8 mouse cellular contexts compared by ENCODE assay signal in the genomic region with DNA sequence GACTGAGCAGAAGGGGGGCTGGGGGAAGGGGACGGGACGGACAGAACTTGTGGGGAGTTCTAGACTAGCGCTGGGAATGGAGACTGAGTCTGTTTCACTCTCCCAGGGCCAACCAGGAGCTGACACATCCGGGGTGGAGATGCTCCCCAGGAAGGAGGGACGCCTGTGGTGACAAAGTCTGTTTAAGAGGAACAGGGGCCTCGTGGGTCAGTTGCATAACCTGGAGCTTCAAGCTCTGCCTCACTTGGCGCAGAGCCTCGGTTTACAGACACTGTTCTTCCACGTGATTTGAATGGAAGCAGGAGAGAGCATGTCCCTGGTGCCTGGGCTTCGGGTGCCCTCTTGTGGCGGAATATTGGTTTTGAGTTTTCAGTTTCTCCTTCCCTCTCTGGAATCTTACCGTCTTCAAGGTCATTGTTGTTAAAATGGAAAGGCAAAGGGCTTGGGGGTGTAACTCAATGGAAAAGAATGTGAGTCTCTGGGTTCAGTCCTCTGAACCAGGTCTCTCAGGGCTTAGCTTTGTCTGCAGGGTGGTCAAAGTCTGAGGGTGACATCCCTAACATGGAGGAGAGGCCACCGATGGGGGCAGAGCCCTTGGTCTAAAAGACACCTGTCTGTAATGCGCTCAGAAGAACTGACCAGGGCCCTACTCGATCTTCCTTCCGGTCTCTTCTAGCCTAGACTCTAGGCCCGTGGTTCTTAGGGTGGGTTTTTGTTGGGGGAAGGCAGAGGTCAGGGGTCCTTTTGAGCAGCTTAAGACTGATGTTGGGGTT. TPM values are rescaled to one million over a fixed set of nuclear protein-coding genes. Genes with fewer than 3 reads are reported as not detected.
DNase-seq lines count a peak whose midpoint lies in the region; ATAC-seq and TF ChIP-seq lines count a peak whose summit lies in the region.

No protein-coding gene starts in this region.

- intact Hi-C loops in gastrocnemius, adult 2 months (cut with DNase I): loop anchor here (1.0 to 10.0 kb wide), 3 partner anchors 52 to 224 kb away; a partner anchor contains a TSS
- intact Hi-C loops in left cerebral cortex, adult 2 months (cut with DNase I): loop anchor here (1.0 to 5.0 kb wide), 5 partner anchors 52 to 224 kb away; a partner anchor contains a TSS

- H3K4me3 ChIP-seq in gastrocnemius, adult 2 months: peak overlapping the region; percentile 63
- no peak overlapping the region for H3K4me3 ChIP-seq in hindbrain, postnatal 0 days (ENCODE audit: low read length)
- H3K4me3 ChIP-seq in left cerebral cortex, adult 2 months: peak overlapping the region; percentile 32; the same call in 1 of the 2 replicates

- H3K4me1 ChIP-seq in hindbrain, postnatal 0 days (ENCODE audit: insufficient read depth, low read length): no peaks in the 10 kb centered on the region

- WGBS in hindbrain, postnatal 0 days: 20% methylated on average over 17 of the region's 17 CpGs

- ATAC-seq in hindbrain, postnatal 0 days: peak; percentile 91
- ATAC-seq in megakaryocyte, adult 5-6 weeks (ENCODE audit: poor library complexity, severe bottlenecking): peak; percentile 95

- H3K27ac ChIP-seq in gastrocnemius, adult 2 months: peak overlapping the region; percentile 79
- H3K27ac ChIP-seq in hindbrain, postnatal 0 days: no peak overlapping the region
- H3K27ac ChIP-seq in left cerebral cortex, adult 2 months: peak overlapping the region; percentile 61

- DNase-seq in WW6 (ENCODE audit: low read depth, low spot score): peak; percentile 83
- peak; percentile 74 to 92 for DNase-seq in cerebellum, postnatal 4 days (ENCODE audit: low spot score in 2 of 2)
- peak; percentile 96 for DNase-seq in gastrocnemius, adult 2 months
- DNase-seq in hindbrain, postnatal 0 days (ENCODE audit: low spot score): peak; percentile 95
- peak; percentile 89 to 92 for DNase-seq in left cerebral cortex, adult 2 months (ENCODE audit: extremely low spot score in 1 of 2, low spot score in 2 of 2)
- peak; percentile 96 to 97 for DNase-seq in right cerebral cortex, adult 2 months (ENCODE audit: low spot score in 2 of 2)
- DNase-seq in urinary bladder, postnatal 14 days (ENCODE audit: low spot score): peak; percentile 95

- peak; percentile 91 for TF ChIP-seq CTCF in gastrocnemius, adult 2 months (IDR thresholded peaks at IDR 0.05)
- peak; percentile 97 for TF ChIP-seq CTCF in hindbrain, postnatal 0 days (IDR thresholded peaks at IDR 0.05; ENCODE audit: low read depth)
- TF ChIP-seq CTCF in left cerebral cortex, adult 2 months (IDR thresholded peaks at IDR 0.05): peak; percentile 90

- H3K36me3 ChIP-seq in hindbrain, postnatal 0 days (ENCODE audit: insufficient read depth, low read length): no peaks in the 10 kb centered on the region

- H3K9ac ChIP-seq in hindbrain, postnatal 0 days (replicated peaks; ENCODE audit: low read length): no peak overlapping the region

- H3K27me3 ChIP-seq in hindbrain, postnatal 0 days (ENCODE audit: insufficient read depth, low read length): no peaks in the 10 kb centered on the region

- no peaks in the 10 kb centered on the region for H3K9me3 ChIP-seq in hindbrain, postnatal 0 days (ENCODE audit: low read length)

- peak overlapping the region; percentile 46 for H3K4me2 ChIP-seq in hindbrain, postnatal 0 days (ENCODE audit: low read depth, low read length)

RNA-seq across cellular contexts. Expression of a gene that starts 14.2 kb away (rescaled TPM):
- not detected for total RNA-seq in gastrocnemius, adult 2 months (2021)
- not detected in 2 replicates for total RNA-seq in hindbrain, postnatal 0 days (2014; rRNA removed)
- not detected in 2 replicates for polyA plus RNA-seq in hindbrain, postnatal 0 days (2015; fragmentation: Nextera tagmentation; extraction: Ambion mirVana)
- not detected for total RNA-seq in left cerebral cortex, adult 2 months (2021)
- not detected in 2 replicates for total RNA-seq in megakaryocyte, adult 5-6 weeks (2015)
- not detected in 2 replicates for total RNA-seq in megakaryocyte, adult 5-6 weeks (2017)

RNA-seq across cellular contexts. Expression of a gene that starts 34.8 kb away (rescaled TPM):
- total RNA-seq in gastrocnemius, adult 2 months (2021): under 1 TPM; 0.31 to 0.64 TPM
- total RNA-seq in hindbrain, postnatal 0 days (2014; rRNA removed): 0.79 TPM in 1 of 2 replicates, not detected in the other
- 0.29 and 0.71 TPM in 2 replicates for polyA plus RNA-seq in hindbrain, postnatal 0 days (2015; fragmentation: Nextera tagmentation; extraction: Ambion mirVana)
- not detected for total RNA-seq in left cerebral cortex, adult 2 months (2021)
- total RNA-seq in megakaryocyte, adult 5-6 weeks (2015): 3.2 and 5.9 TPM in 2 replicates
- 3.5 and 3.6 TPM in 2 replicates for total RNA-seq in megakaryocyte, adult 5-6 weeks (2017)

RNA-seq across cellular contexts. Expression of a gene that starts 40.0 kb away (rescaled TPM):
- 1 to 10 TPM; 2.4 to 2.6 TPM for total RNA-seq in gastrocnemius, adult 2 months (2021)
- 4.5 and 7.0 TPM in 2 replicates for total RNA-seq in hindbrain, postnatal 0 days (2014; rRNA removed)
- polyA plus RNA-seq in hindbrain, postnatal 0 days (2015; fragmentation: Nextera tagmentation; extraction: Ambion mirVana): 7.0 and 7.8 TPM in 2 replicates
- 1 to 10 TPM; 5.0 to 6.0 TPM for total RNA-seq in left cerebral cortex, adult 2 months (2021)
- total RNA-seq in megakaryocyte, adult 5-6 weeks (2015): 6.6 and 8.8 TPM in 2 replicates
- total RNA-seq in megakaryocyte, adult 5-6 weeks (2017): 19.2 and 21.2 TPM in 2 replicates

RNA-seq across cellular contexts. Expression of a gene that starts 42.0 kb away (rescaled TPM):
- total RNA-seq in gastrocnemius, adult 2 months (2021): 10 to 100 TPM; 20.3 to 21.2 TPM
- total RNA-seq in hindbrain, postnatal 0 days (2014; rRNA removed): 31.6 and 34.4 TPM in 2 replicates
- 17.5 and 18.1 TPM in 2 replicates for polyA plus RNA-seq in hindbrain, postnatal 0 days (2015; fragmentation: Nextera tagmentation; extraction: Ambion mirVana)
- total RNA-seq in left cerebral cortex, adult 2 months (2021): 1 to 10 TPM; 7.9 to 9.1 TPM
- 30.0 and 30.6 TPM in 2 replicates for total RNA-seq in megakaryocyte, adult 5-6 weeks (2015)
- 57.1 and 59.9 TPM in 2 replicates for total RNA-seq in megakaryocyte, adult 5-6 weeks (2017)

RNA-seq across cellular contexts. Expression of a gene that starts 48.8 kb away (rescaled TPM):
- under 1 TPM; 0.10 to 0.14 TPM for total RNA-seq in gastrocnemius, adult 2 months (2021)
- 1.7 and 3.0 TPM in 2 replicates for total RNA-seq in hindbrain, postnatal 0 days (2014; rRNA removed)
- polyA plus RNA-seq in hindbrain, postnatal 0 days (2015; fragmentation: Nextera tagmentation; extraction: Ambion mirVana): 1.00 and 1.2 TPM in 2 replicates
- 1 to 10 TPM; 2.5 to 2.7 TPM for total RNA-seq in left cerebral cortex, adult 2 months (2021)
- total RNA-seq in megakaryocyte, adult 5-6 weeks (2015): 9.0 and 9.5 TPM in 2 replicates
- 0.99 and 1.6 TPM in 2 replicates for total RNA-seq in megakaryocyte, adult 5-6 weeks (2017)
